Mouse (Mus musculus) CD4-positive, CD25-positive, alpha-beta regulatory T cell (primary cell): ENCODE data around the gene Sult1c2. TPM values are rescaled to one million over a fixed set of nuclear protein-coding genes. Genes with fewer than 3 reads are reported as not detected.

Experiments used
- polyA plus RNA-seq: library from polyadenylated mRNA; unstranded; fragments of 100-300 nt; shearing (Covaris generic); gene quantifications from one replicate; pipeline ENCODE4 v1.2.1, GENCODE M21; 2017

Sult1c2 gene
- polyA plus RNA-seq = not detected

GRCm38 (mm10) chr17:53846206-53846605 lies at the start of gene Sult1c2:
TSS of gene Sult1c2 (minus strand) at chr17:53846339.

Other genes with a start within 250 kb of the Sult1c2 start
- gene Sgo1, start 157.0 kb downstream of the Sult1c2 start, polyA plus RNA-seq = 1.9 TPM
- gene Sult1c1, start 144.3 kb upstream of the Sult1c2 start, polyA plus RNA-seq = not detected